Mouse (Mus musculus) yolk sac, embryonic 10.5 days (tissue): ENCODE results near the gene Ctnnbip1.
A peak's percentile ranks its signal among the peaks of the same experiment; 100 is the strongest.

Source experiments
- DNase-seq: peaks from one replicate; pipeline ENCODE4 v3.0.0-alpha.2; 2017; ENCODE audit warnings: low spot score

Ctnnbip1 gene

GRCm38 (mm10) chr4:149517868-149518340 is at the start of gene Ctnnbip1:
TSS of gene Ctnnbip1 (plus strand) at chr4:149518236.
- peak; percentile 99 for DNase-seq

DNA sequence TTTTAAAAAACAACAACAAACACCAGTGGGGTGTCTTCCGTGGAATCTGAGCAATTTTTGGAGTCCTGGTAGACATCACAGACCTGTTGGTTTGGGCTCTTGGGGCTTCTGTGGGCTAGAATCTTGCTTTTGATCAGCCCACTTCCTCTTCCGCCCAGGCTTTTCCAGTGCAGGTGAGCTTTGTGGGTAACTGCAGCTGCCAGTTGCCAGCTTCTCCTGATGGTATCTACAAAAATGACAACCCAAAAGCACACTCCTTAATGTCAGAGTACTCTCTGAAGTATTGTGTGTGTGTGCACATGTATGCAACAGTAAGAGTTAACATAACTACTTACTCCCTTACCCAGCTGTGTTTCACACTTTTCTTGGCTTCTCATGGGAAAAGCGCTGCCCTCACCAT is 48.5 kb upstream of the Ctnnbip1 start:
- no peak for DNase-seq

DNA sequence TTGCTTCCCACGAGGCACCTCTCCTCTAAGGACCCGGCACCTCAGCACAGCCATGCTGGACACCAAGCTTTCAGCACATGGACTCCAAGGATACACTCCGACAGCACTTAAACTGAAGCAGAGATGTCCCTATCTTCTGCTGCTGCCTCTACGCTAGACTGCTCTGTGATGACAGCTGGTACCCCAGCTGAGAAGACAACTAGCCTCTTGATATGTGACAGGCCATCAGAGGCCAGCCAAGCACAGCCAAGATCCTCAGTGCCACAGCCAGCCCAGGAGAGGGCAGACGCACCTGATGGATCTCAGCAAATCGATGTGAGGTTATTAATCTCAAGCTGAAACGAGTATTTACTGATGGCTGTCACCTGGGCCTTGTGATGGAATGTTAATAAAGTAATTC is 42.9 kb upstream of the Ctnnbip1 start:
- no peak for DNase-seq

- DNase-seq = no peak
These were observed 41.0 kb upstream of the Ctnnbip1 start, which contains the start of gene Tmem274 for GRCm38 (mm10) chr4:149477078-149477477. TSS of gene Tmem274 (plus strand) at chr4:149477378.

DNA sequence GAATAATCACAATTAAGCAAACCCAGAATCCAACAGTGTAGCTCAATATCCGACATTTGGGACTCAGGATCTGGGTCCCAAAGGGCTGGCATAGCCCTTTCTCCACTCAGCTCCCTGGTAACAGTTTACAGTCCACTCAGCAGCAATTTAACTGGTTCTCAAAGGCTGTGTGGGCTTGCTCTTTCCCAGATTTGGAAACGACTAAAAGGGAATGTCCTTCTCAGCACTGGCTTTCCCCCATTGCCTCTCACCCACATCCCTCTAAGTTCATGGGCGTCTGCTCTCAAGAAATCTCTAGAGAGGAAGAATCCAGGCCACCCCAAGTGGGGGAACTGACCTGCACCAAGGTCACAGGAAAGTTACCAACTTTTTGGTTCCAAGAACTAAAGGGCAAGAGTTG is 33.5 kb upstream of the Ctnnbip1 start:
- no peak for DNase-seq

GRCm38 (mm10) chr4:149485053-149485824 is 32.8 kb upstream of the Ctnnbip1 start, which contains the start of the genes Nmnat1 and Lzic:
TSS of gene Nmnat1 (minus strand) at chr4:149485202.
TSS of gene Lzic (plus strand) at chr4:149485229.
- DNase-seq = peak; percentile 95

DNA sequence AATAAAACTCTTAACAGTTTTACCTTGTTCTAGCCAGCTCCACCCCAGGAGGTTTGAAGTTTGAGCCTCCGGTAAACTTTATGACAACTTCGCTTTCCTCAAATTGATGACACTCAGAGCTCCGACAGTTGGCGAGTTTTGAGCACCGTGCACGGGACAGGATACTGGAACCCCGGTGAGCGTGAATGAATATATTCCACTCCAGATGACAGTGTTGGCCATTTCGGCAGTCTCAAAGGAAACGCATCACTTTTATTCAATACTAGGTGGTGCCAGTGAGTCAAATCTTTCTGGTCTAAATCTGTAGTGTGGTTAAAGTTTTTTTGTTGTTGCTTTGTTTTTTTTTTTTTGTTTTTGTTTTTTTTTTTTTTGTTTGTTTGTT is 32.2 kb upstream of the Ctnnbip1 start:
- peak; percentile 16 for DNase-seq

DNA sequence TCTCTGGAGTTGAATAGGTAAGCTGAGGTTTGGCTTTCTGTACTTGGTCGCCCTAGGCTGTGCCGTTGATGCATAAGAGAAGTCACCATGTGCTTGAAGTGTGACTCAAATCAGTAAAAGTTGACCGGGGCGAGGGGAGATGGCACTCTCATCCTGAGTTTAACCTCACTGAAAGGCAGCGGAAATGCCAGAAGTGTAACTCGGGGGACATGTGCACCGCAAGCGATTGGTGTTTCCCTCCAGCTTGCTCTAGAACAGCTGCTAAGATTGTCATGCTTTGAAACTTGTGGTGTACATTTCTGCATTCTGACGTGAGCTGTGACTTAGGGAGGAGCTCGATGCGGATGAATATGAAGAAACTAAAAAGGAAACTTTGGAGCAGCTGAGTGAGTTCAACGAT is 30.3 kb upstream of the Ctnnbip1 start:
- no peak for DNase-seq

GRCm38 (mm10) chr4:149489415-149490240 is 28.4 kb upstream of the Ctnnbip1 start:
- DNase-seq = peak; percentile 8

GRCm38 (mm10) chr4:149491151-149491550 is 26.9 kb upstream of the Ctnnbip1 start:
- no peak for DNase-seq

GRCm38 (mm10) chr4:149496612-149497011 is 21.4 kb upstream of the Ctnnbip1 start:
- no peak for DNase-seq

DNA sequence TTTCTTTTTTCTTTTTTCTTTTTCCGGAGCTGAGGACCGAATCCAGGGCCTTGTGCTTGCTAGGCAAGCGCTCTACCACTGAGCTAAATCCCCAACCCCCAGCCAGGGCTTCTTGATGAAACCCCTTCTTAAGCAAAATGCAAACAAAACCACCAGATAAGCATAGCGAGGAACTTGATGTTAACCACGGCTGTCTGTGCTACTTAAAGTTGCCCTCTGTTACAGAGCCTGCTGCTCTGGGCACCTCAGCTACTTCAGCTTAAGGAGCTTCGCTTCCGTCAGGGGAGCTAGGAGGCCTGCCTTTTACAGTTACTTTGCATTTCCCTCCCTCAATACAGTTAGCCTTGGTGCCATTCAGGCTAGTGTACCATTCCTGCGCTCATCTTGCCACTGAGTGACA is 19.1 kb upstream of the Ctnnbip1 start:
- no peak for DNase-seq

GRCm38 (mm10) chr4:149499790-149500189 is 18.2 kb upstream of the Ctnnbip1 start:
- DNase-seq = no peak

- no peak for DNase-seq
These were observed 13.7 kb upstream of the Ctnnbip1 start for GRCm38 (mm10) chr4:149504363-149504762.

- no peak for DNase-seq
These were observed 13.2 kb upstream of the Ctnnbip1 start for GRCm38 (mm10) chr4:149504858-149505257.

- no peak for DNase-seq
These were observed 12.6 kb upstream of the Ctnnbip1 start for GRCm38 (mm10) chr4:149505261-149505967.

GRCm38 (mm10) chr4:149506904-149507303 is 11.1 kb upstream of the Ctnnbip1 start:
- DNase-seq = no peak

DNA sequence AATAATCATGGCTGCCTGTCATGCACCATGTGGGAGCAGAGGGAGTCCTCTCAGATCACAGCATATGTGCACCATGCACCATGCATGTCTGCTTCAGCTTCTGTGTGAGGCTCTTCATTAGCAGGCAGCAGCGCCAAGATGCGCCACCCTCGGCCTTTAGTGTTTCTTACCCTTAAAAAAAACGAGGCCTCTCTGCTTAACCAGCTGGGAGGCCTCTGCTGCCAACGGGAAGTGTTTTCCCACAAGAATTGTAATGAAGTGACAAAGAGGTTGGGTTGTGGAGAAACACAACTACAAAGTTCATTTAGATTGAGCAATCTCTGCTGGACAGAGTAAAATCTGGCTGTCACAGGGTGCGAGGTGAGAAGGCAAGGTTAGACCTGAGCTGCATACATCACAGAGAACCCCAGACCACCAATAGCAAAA is 6.8 kb upstream of the Ctnnbip1 start:
- no peak for DNase-seq

DNA sequence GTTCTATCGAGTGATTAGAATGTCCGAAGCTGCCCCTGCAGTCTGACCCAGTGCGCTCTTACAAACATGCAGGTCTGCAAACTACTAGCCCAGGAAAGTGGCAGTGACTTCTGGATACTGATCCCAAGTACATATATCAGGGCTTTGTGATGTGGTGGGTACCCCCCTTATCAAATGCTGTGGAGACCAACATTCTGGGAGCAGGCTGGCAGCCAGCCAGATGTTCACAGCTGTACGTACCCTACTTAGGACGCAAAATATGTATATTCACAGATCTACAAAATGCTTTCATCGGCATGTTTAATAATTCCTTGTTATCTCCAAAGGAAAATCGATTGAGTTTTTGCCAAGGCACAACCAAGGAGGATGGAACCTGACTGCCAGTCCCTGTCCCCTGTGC is 6.0 kb upstream of the Ctnnbip1 start:
- no peak for DNase-seq

DNA sequence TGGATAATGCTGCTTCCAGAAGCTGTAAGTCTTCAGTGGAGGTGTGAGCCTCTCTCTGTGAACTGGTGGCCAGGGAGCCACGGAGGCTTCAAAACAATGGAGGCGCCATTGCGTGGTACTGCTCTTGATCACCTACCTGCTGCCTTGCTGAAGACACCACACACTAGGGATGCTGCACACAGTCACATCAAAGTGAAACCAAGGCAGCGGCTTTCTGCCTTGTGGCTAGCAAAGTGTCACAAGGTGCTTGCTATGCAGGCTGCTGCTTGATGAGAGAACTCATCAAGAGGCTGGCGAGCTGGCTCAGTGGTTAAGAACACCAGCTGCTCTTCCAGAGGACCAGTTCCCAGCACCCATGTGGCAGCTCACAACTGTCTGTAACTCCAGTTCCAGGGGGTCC is 2.3 kb upstream of the Ctnnbip1 start:
- DNase-seq = no peak

DNA sequence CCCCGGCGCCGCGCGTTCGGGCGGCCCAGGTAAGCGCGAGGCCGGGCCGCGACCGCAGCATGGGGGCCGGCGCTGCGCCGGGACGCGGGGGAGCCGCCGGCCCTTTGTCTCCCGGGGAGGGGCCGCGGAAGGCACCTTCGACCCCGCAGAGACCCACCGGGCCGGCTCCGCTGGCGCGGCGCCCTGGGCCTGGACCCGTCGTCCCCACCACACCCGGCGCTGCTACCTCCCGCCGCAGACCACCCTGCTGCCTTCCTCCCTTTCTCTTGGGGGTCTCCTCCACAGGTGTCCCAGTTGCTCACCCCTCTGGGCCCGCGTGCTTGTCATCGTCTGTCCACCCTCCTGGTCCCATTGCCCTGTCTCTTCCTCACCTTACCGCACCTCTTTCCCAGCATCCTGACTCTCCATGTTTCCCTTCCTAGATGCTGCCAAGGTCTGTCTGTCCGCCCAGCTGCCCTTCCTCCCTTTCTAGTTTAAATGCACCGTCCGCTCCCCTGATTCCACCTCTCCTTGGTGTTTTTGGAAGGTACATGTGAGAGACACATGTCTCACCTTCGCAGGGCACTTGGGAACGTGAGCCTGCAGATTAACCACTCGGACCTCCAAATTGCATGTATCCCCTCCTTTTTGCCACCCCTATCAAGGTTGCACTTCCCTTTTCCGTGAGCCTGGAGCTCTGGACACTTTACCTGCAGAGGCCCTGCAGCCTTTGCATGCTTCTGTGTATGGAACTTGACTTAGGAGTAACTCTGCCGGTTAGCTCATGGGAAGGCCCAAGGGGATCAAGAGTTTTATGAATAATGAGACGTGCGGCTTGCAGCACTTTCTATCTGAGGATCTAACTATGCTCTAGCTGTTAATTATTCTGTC is 550 bp downstream of the Ctnnbip1 start:
- peak; percentile 22 for DNase-seq
